Mouse (Mus musculus): ENCODE data around the gene Depp1. TPM values are rescaled to one million over a fixed set of nuclear protein-coding genes. Genes with fewer than 3 reads are reported as not detected.

Depp1 gene
- total RNA-seq, 4 experiments from 2014 or later = 2.2 to 5.3 (median 4.0) TPM

DNA sequence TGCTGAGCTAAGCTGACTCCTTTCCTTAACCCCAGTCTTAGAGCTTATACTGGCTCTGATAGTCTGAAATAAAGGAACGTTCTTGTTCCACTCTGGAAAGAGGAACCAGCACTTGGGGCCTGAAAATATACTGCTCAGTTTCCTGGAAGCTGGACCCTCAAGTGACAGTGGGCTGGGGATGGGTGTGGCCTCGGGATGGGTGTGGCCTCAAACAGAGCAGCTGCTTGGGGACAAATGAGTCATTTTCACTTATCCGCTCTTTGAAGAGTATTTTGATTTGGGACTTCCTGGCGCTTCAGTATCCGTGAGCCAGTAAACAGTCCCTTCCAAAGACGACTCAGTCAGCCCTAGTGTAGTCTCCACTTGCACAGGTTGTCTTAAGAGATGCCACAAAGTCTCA, 31.9 kb downstream of the Depp1 start:
- peak; percentile 23 for DNase-seq

DNA sequence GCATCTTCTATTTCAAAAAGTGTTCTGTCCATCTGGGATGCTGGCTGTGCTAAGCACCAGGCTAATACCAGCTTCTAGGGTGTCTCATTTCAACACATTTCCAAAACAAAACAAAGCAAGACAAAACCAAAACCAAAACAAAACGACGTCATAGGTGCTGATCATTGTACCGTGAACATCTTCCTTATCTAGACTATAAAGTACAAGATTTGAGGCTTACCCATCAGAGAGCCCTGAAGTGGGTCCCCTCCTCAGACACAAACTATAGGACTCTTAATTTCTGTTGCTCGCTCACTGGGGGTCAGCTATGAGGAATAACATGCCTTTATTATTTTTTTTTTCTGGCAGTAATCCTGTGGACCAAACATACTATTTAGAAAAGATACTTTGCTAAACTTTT, 43.2 kb downstream of the Depp1 start:
- DNase-seq = no peak

GRCm38 (mm10) chr6:116694346-116694745, 43.9 kb downstream of the Depp1 start:
- DNase-seq = no peak

GRCm38 (mm10) chr6:116697413-116697812, 47.0 kb downstream of the Depp1 start:
- no peak for DNase-seq

GRCm38 (mm10) chr6:116697896-116698425, 47.6 kb downstream of the Depp1 start:
- DNase-seq = no peak

- DNase-seq = no peak
Observed at GRCm38 (mm10) chr6:116700821-116701220, 50.4 kb downstream of the Depp1 start.

Small RNA genes lying within 50 kb of the gene (microRNA-seq; reads per million reads assigned to microRNA genes)
- gene Mir7043 = 0 to 0.35 reads per million in 2 experiments

Other genes with a start within 250 kb of the Depp1 start
- 1 to 10 TPM; 1.7 to 4.4 (median 1.9) TPM for gene Alox5, start 189.4 kb upstream of the Depp1 start, total RNA-seq (2022)
- not detected for gene Olfr211, start 161.5 kb upstream of the Depp1 start, total RNA-seq (2022)
- gene Olfr212, start 144.1 kb upstream of the Depp1 start, total RNA-seq (2022) = under 1 TPM; 0.10 to 0.12 (median 0.11) TPM
- not detected for gene Olfr213, start 112.2 kb upstream of the Depp1 start, total RNA-seq (2022)
- 1 to 10 TPM; 2.3 to 4.0 (median 2.9) TPM for gene Gm5580, start 99.5 kb upstream of the Depp1 start, total RNA-seq (2022)
- not detected for gene Olfr214, start 96.4 kb upstream of the Depp1 start, total RNA-seq (2022)
- not detected for gene Olfr215, start 66.4 kb upstream of the Depp1 start, total RNA-seq (2022)
- gene Zfp422, start 21.6 kb upstream of the Depp1 start, total RNA-seq (2022) = 10 to 100 TPM; 18.0 to 21.8 (median 20.2) TPM
- gene Rassf4, start 23.3 kb downstream of the Depp1 start, total RNA-seq (2022) = 1 to 10 TPM; 4.6 to 6.2 (median 5.8) TPM
- under 1 TPM; 0.03 to 0.12 (median 0.08) TPM for gene Tmem72, start 66.3 kb downstream of the Depp1 start, total RNA-seq (2022)